Mouse (Mus musculus): ENCODE measurements at regions not wholly inside any gene's neighbourhood (a gene's known extent, or its start where the extent isn't known, plus 50 kb on each side); places are given as distances from the start of the nearest gene placed in this dataset.

DNA sequence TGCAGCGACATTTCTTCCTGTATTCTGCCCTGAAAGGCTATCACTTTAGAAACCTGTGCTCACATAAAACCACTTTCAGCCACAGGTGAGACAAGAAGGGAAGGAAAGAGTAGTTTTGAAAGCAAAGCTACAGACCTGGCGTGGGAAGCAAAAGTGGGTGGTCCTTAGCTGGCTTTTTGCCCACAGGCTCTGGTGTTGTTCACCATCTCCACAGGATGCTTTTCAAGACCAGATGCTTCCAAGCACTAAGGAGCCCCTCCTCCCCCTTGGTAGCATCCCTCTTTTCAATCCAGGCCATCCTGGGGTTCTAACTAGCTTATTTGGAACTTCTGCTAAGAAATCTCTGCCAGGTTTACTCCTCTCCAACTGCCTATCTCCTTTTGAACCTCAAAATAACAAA lies 312.8 kb upstream of the Camk1g start:
- Histone ChIP-seq H3K4me2 (replicated peaks) (no peak overlapping the region), H3K27ac (no peak overlapping the region), H3K36me3 (no peaks in the 10 kb centered on the region), H3K4me3 (replicated peaks) (no peak overlapping the region), H3K9ac (replicated peaks) (no peak overlapping the region), H3K9me3 (no peaks in the 10 kb centered on the region), H3K27me3 (0 out of 2 replicates have a peak, but pooled peaks cover 6% of the 10 kb centered on the region), H3K4me1 (replicated peaks) (0 out of 2 replicates have a peak, but pooled peaks cover 4% of the 10 kb centered on the region)
- 58% methylated on average over 2 of the region's 2 CpGs for WGBS
- ATAC-seq, result no peak

GRCm38 (mm10) chr1:193678448-193678847 lies 308.4 kb upstream of the Camk1g start:
- no peak overlapping the region for H3K4me2 ChIP-seq (replicated peaks)
- no peaks in the 10 kb centered on the region for H3K9me3 ChIP-seq
- ATAC-seq, result 0 out of 2 replicates have a peak, but pooled peaks have one; percentile 56
- 85% methylated on average over 2 of the region's 2 CpGs for WGBS
- no peak overlapping the region for H3K4me3 ChIP-seq (replicated peaks)
- 0 out of 2 replicates have a peak, but pooled peaks cover 9% of the 10 kb centered on the region for H3K27me3 ChIP-seq
- H3K9ac ChIP-seq (replicated peaks), result no peak overlapping the region
- H3K27ac ChIP-seq, result no peak overlapping the region
- no peaks in the 10 kb centered on the region for H3K36me3 ChIP-seq
- H3K4me1 ChIP-seq (replicated peaks), result peaks cover 8% of the 10 kb centered on the region; the same call in 1 of the 2 replicates

DNA sequence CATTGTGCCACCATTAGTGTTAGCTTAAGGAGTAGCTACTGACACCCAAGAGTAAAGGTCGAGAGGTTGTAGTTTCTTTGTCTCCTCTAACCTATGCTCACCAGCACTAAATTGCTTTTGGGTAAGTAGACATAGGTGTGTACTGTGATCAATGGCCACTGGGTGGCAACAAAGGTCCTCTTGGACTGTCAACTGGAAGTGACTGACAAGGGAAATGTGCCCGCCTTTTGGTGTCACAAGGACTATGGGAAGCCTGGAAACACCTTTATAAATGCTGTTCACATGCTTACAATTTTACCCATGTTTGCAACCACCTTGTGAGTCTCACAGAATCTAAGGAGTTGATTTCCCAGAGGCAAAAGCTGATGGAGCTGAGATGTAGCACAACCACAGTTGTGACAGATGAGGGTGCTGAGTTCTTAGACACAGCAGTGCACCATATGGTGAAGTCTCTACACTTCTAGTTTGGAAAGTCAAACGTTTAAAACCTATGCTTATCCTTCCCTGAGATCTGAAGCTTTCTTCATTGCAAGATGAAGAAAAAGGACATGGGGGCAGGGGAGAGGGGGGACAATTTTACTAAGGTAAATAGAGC lies 303.2 kb upstream of the Camk1g start:
- H3K4me1 ChIP-seq (replicated peaks), result peaks cover 16% of the 10 kb centered on the region
- H3K4me2 ChIP-seq (replicated peaks), result no peak overlapping the region
- ATAC-seq, result 0 out of 2 replicates have a peak, but pooled peaks have one; percentile 46
- 0 out of 2 replicates have a peak, but pooled peaks cover 3% of the 10 kb centered on the region for H3K27me3 ChIP-seq
- H3K9me3 ChIP-seq, result no peaks in the 10 kb centered on the region; the same call in 1 of the 2 replicates
- 33% methylated on average over 3 of the region's 3 CpGs for WGBS
- H3K36me3 ChIP-seq, result no peaks in the 10 kb centered on the region
- H3K9ac ChIP-seq (replicated peaks), result no peak overlapping the region
- no peak overlapping the region for H3K27ac ChIP-seq
- no peak overlapping the region for H3K4me3 ChIP-seq (replicated peaks)

GRCm38 (mm10) chr1:193672681-193673080 lies 302.6 kb upstream of the Camk1g start:
- WGBS, result 88% methylated on average over 3 of the region's 3 CpGs
- ATAC-seq, result 0 out of 2 replicates have a peak, but pooled peaks have one; percentile 13

DNA sequence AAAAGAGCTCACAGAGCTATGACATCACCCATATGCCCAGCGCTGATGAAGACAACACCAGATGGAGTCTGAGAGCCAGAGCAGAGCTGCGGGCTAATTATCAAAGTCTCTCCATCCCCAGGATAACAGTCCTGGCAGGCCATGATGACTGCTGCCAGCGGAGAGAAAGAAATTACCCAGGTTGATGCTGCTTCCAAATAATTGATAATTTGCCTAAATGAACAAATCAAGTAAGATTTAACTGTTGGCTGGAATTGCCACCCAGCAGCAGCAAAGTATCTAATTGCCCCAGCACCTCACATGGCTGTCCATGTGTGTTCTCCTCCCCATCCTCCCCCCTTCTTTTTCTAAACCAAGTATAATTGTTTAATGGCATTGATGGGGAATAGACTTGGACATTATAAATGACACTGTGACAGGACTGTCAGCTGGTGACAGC lies 301.7 kb upstream of the Camk1g start:
- Histone ChIP-seq H3K4me3 (replicated peaks) (no peak overlapping the region), H3K4me2 (replicated peaks) (no peak overlapping the region), H3K4me1 (replicated peaks) (peaks cover 12% of the 10 kb centered on the region), H3K27me3 (0 out of 2 replicates have a peak, but pooled peaks cover 3% of the 10 kb centered on the region), H3K36me3 (no peaks in the 10 kb centered on the region), H3K9ac (replicated peaks) (no peak overlapping the region), H3K27ac (no peak overlapping the region), H3K9me3 (no peaks in the 10 kb centered on the region; the same call in 1 of the 2 replicates)
- WGBS, result 46% methylated on average over 3 of the region's 3 CpGs
- peak; percentile 76 for ATAC-seq

More at GRCm38 (mm10) chr1:193672681-193673080, 302.6 kb upstream of the Camk1g start:
- Histone ChIP-seq H3K9ac (replicated peaks) (no peak overlapping the region), H3K4me2 (replicated peaks) (no peak overlapping the region), H3K4me3 (replicated peaks) (no peak overlapping the region), H3K27ac (no peak overlapping the region), H3K36me3 (no peaks in the 10 kb centered on the region), H3K27me3 (0 out of 2 replicates have a peak, but pooled peaks cover 3% of the 10 kb centered on the region), H3K4me1 (replicated peaks) (peaks cover 15% of the 10 kb centered on the region), H3K9me3 (no peaks in the 10 kb centered on the region; the same call in 1 of the 2 replicates)

- no peaks in the 10 kb centered on the region for H3K36me3 ChIP-seq
- H3K9ac ChIP-seq (replicated peaks), result no peak overlapping the region
- no peaks in the 10 kb centered on the region; the same call in 1 of the 2 replicates for H3K9me3 ChIP-seq
- WGBS, result 91% methylated on average over 1 of the region's 1 CpGs
- H3K27ac ChIP-seq, result no peak overlapping the region
- no peak for ATAC-seq
- H3K4me2 ChIP-seq (replicated peaks), result no peak overlapping the region
- no peak overlapping the region for H3K4me3 ChIP-seq (replicated peaks)
- H3K4me1 ChIP-seq (replicated peaks), result peaks cover 14% of the 10 kb centered on the region
- 0 out of 2 replicates have a peak, but pooled peaks cover 3% of the 10 kb centered on the region for H3K27me3 ChIP-seq
These were observed 300.9 kb upstream of the Camk1g start for GRCm38 (mm10) chr1:193671046-193671445.

DNA sequence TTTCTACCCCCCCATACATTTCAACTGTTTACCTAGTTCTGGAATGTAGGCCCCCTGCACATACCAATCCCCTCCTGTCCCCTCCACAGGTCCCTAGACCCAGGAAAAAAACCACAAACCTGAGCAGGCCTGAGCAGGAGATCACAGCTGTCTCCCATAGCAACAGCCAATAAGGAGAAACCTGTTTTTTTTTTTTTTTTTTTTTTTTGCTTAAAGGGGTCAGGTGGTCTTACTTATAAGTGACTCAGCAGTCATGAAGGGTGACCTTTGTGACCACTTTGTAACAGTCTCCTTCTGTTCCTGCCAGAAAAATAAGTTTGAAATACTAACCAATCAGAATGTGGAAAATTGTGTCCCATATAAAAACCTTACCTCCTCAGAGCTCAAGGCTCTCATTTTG lies 299.9 kb upstream of the Camk1g start:
- Histone ChIP-seq H3K4me2 (replicated peaks) (no peak overlapping the region), H3K4me3 (replicated peaks) (no peak overlapping the region), H3K4me1 (replicated peaks) (peaks cover 24% of the 10 kb centered on the region), H3K27ac (no peak overlapping the region), H3K36me3 (no peaks in the 10 kb centered on the region), H3K9me3 (no peaks in the 10 kb centered on the region; the same call in 1 of the 2 replicates), H3K27me3 (0 out of 2 replicates have a peak, but pooled peaks cover under 1% of the 10 kb centered on the region), H3K9ac (replicated peaks) (no peak overlapping the region)
- ATAC-seq, result no peak

DNA sequence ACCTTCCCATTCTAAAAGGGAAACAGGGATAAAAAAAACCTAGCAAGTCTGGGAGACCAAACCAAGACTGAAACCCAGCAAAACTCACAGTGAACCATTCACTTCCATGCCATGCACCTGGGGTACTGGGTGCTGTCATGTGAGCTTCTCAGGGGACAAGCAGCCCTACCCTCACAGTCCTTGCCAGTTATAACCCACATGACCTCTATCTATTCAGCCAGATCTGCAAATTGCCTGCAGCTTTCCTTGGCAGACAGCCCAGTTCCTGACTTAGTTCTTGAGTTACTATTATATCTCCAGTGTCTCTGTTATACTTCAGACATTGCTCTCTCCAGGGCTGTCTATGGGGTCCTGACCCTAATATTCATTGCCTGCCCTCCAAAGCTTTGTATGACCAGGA lies 298.7 kb upstream of the Camk1g start:
- no peaks in the 10 kb centered on the region for H3K27me3 ChIP-seq
- no peak overlapping the region for H3K9ac ChIP-seq (replicated peaks)
- H3K4me1 ChIP-seq (replicated peaks), result peaks cover 24% of the 10 kb centered on the region
- ATAC-seq, result no peak
- H3K36me3 ChIP-seq, result no peaks in the 10 kb centered on the region
- H3K27ac ChIP-seq, result no peak overlapping the region
- no peak overlapping the region for H3K4me2 ChIP-seq (replicated peaks)
- no peaks in the 10 kb centered on the region; the same call in 1 of the 2 replicates for H3K9me3 ChIP-seq
- no peak overlapping the region for H3K4me3 ChIP-seq (replicated peaks)

DNA sequence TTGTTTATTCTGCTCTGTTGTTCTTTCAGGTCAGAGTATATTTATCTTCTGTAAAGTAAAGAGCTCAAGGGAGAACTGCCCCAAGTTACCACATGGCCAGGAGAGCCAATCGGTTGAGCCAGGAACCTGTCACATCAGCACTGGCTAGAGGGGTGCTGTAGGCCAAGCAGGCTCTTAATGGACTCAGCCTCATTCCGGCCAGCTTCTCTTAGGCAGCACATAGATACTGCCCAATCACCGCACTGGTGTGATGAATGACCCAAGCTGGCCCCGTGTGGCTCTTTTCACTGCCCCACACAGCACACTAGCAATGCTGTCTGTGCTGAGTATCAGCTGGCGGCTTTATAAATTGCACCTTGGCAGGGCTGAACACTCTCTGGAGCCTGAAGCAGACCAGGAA lies 295.8 kb upstream of the Camk1g start:
- H3K27me3 ChIP-seq, result no peaks in the 10 kb centered on the region
- H3K4me1 ChIP-seq (replicated peaks), result peaks cover 32% of the 10 kb centered on the region
- WGBS, result 48% methylated on average over 5 of the region's 5 CpGs
- no peaks in the 10 kb centered on the region for H3K36me3 ChIP-seq
- no peaks in the 10 kb centered on the region; the same call in 1 of the 2 replicates for H3K9me3 ChIP-seq
- no peak overlapping the region for H3K9ac ChIP-seq (replicated peaks)
- no peak overlapping the region for H3K27ac ChIP-seq
- H3K4me3 ChIP-seq (replicated peaks), result no peak overlapping the region
- H3K4me2 ChIP-seq (replicated peaks), result no peak overlapping the region
- ATAC-seq, result no peak; the same call in 1 of the 2 replicates

GRCm38 (mm10) chr1:193664569-193664968 lies 294.5 kb upstream of the Camk1g start:
- Histone ChIP-seq H3K4me3 (replicated peaks) (no peak overlapping the region), H3K9ac (replicated peaks) (no peak overlapping the region), H3K27me3 (0 out of 2 replicates have a peak, but pooled peaks cover 2% of the 10 kb centered on the region), H3K27ac (no peak overlapping the region), H3K9me3 (no peaks in the 10 kb centered on the region; the same call in 1 of the 2 replicates), H3K4me1 (replicated peaks) (peaks cover 32% of the 10 kb centered on the region), H3K4me2 (replicated peaks) (no peak overlapping the region), H3K36me3 (no peaks in the 10 kb centered on the region)
- ATAC-seq, result no peak
- 94% methylated on average over 2 of the region's 2 CpGs for WGBS

- Histone ChIP-seq H3K4me3 (replicated peaks) (no peak overlapping the region), H3K4me1 (replicated peaks) (peaks cover 32% of the 10 kb centered on the region), H3K36me3 (no peaks in the 10 kb centered on the region), H3K27ac (no peak overlapping the region), H3K9me3 (no peaks in the 10 kb centered on the region), H3K27me3 (0 out of 2 replicates have a peak, but pooled peaks cover 2% of the 10 kb centered on the region), H3K4me2 (replicated peaks) (no peak overlapping the region), H3K9ac (replicated peaks) (no peak overlapping the region)
- no peak for ATAC-seq
- 89% methylated on average over 3 of the region's 3 CpGs for WGBS
These were observed 293.5 kb upstream of the Camk1g start for GRCm38 (mm10) chr1:193663587-193663986.

DNA sequence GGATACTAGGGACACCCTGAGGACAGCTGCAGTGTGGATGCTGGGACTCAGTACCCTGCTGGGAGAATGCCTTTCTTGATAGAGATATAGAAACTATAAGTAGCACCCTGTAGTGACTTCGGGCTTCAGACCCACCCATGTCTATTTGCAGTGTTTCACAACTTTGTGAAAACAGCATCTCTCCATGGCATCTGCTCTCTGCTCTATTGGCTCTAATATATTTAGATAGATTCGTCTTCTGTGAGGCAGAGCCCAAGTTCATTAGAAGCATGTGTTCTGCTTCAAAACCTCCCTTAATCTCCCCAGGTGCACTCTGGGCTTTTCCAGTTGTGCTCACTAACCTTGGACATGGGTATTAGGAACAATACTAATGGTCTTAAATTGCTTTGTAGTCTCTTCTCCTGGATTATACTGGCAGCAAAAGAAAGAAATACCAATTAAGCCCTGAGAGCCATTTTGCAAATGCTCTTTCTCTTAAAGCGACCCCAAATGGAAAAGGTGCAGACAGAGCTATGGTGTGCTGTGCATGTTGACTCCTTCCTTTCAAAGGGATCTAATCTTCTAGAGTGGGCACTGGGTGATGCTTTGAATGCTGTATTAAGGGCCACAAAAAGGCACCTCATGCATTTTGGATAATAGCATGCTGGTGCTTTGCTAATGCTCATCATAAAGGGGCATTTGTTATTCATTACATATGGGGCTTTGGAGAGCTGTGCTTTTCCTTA lies 292.2 kb upstream of the Camk1g start:
- Histone ChIP-seq H3K27ac (peak overlapping the region; percentile 31; the same call in 1 of the 2 replicates), H3K27me3 (0 out of 2 replicates have a peak, but pooled peaks cover 2% of the 10 kb centered on the region), H3K4me2 (replicated peaks) (no peak overlapping the region), H3K9me3 (no peaks in the 10 kb centered on the region), H3K4me1 (replicated peaks) (peaks cover 32% of the 10 kb centered on the region), H3K36me3 (no peaks in the 10 kb centered on the region), H3K4me3 (replicated peaks) (no peak overlapping the region), H3K9ac (replicated peaks) (no peak overlapping the region)
- WGBS, result 14% methylated on average over 3 of the region's 3 CpGs
- ATAC-seq, result peak; percentile 66

Data from midbrain, embryonic 13.5 days (tissue).